Mouse (Mus musculus) stomach, embryonic 16.5 days (tissue): ENCODE results near the gene Spc24. TPM values are rescaled to one million over a fixed set of nuclear protein-coding genes. Genes with fewer than 3 reads are reported as not detected.

Source experiments
- ATAC-seq: fragments of 200-750 bp; cut with Nextera tagmentation; 2 replicates; pipeline ENCODE4 v1.8.0; 2017; ENCODE audit warnings: moderate number of reproducible peaks, moderate TSS enrichment; ENCODE audit not compliant: insufficient read depth, low FRiP score
- H3K27ac ChIP-seq: fragments of 300-500 bp; sonication (generic); 2 replicates; pipeline ENCODE4 v1.5.1; 2014; ENCODE audit warnings: low read length
- H3K27me3 ChIP-seq: fragments of 300-500 bp; sonication (generic); 2 replicates; pipeline ENCODE4 v1.6.1; 2014; ENCODE audit warnings: low read length, control low read depth, mixed read lengths; ENCODE audit not compliant: control insufficient read depth, insufficient read depth
- H3K36me3 ChIP-seq: fragments of 300-500 bp; sonication (generic); 2 replicates; pipeline ENCODE4 v1.6.1; 2014; ENCODE audit warnings: low read length; ENCODE audit not compliant: control insufficient read depth, insufficient read depth
- H3K4me1 ChIP-seq: fragments of 300-500 bp; sonication (generic); 2 replicates; pipeline ENCODE4 v1.6.1; 2014; ENCODE audit warnings: low read length, control low read depth, mixed read lengths; ENCODE audit not compliant: control insufficient read depth, insufficient read depth
- H3K4me2 ChIP-seq: fragments of 300-500 bp; sonication (generic); 2 replicates; pipeline ENCODE4 v1.6.1; 2014; ENCODE audit warnings: low read depth, low read length, mixed read lengths
- H3K4me3 ChIP-seq: fragments of 300-500 bp; sonication (generic); replicated peaks from 2 replicates; pipeline ENCODE4 v1.5.1; 2014; ENCODE audit warnings: mild to moderate bottlenecking, low read length
- H3K9ac ChIP-seq: fragments of 300-500 bp; sonication (generic); 2 replicates; pipeline ENCODE4 v1.6.1; 2014; ENCODE audit warnings: low read length
- H3K9me3 ChIP-seq: fragments of 300-500 bp; sonication (generic); replicated peaks from 2 replicates; pipeline ENCODE4 v1.6.1; 2016; ENCODE audit warnings: low read length, control low read depth; ENCODE audit not compliant: control insufficient read depth
- WGBS: fragments of 180-500 bp; shearing (Covaris S2); extraction: QIAGEN DNeasy Blood & Tissue Kit; methylation state at CpG from one replicate; pipeline ENCODE4 v1.1.7; 2014; 5-methylcytosine and 5-hydroxymethylcytosine counted together
- microRNA-seq: library from miRNA; unstranded; fragments of <30 nt; microRNA quantifications from one replicate; pipeline ENCODE4, GENCODE M21; 2016
- polyA plus RNA-seq: library from polyadenylated mRNA; unstranded; fragments of >200 nt; fragmentation: Nextera tagmentation; extraction: Ambion mirVana; gene quantifications from 2 replicates; pipeline ENCODE4 v1.2.1, GENCODE M21; 2015

Gene Spc24
- polyA plus RNA-seq, 1 experiment from 2014 or later = 87.5 TPM

DNA sequence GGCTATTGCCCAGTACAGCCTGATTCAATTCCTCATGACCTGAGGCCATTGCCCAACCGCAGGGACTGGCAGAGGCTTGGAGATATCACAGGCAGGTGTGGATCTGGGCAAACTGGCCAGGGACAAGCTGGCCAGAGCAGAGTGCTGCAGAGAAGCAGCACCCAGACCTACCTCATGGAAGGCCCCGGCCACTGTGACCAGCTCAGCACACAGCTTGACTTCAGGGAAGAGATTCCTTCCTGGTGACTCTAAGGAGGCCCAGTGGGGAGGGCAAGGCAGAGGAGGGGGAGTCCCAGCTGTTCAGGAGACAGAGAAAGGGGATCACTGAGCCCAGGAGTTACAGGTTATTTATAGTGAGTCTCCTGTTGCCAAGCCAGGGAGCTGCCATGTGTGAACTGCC lies 39.1 kb downstream of the Spc24 start:
- no peaks in the 10 kb centered on the region for H3K9me3 ChIP-seq
- no peak overlapping the region for H3K4me3 ChIP-seq
- H3K9ac ChIP-seq = 0 out of 2 replicates have a peak overlapping the region, but pooled peaks have one; percentile 28
- no peak overlapping the region for H3K4me2 ChIP-seq
- H3K27ac ChIP-seq = no peak overlapping the region
- no peaks in the 10 kb centered on the region for H3K27me3 ChIP-seq
- H3K4me1 ChIP-seq = peaks cover 21% of the 10 kb centered on the region
- no peaks in the 10 kb centered on the region for H3K36me3 ChIP-seq
- WGBS = 65% methylated on average over 2 of the region's 2 CpGs
- no peak for ATAC-seq

DNA sequence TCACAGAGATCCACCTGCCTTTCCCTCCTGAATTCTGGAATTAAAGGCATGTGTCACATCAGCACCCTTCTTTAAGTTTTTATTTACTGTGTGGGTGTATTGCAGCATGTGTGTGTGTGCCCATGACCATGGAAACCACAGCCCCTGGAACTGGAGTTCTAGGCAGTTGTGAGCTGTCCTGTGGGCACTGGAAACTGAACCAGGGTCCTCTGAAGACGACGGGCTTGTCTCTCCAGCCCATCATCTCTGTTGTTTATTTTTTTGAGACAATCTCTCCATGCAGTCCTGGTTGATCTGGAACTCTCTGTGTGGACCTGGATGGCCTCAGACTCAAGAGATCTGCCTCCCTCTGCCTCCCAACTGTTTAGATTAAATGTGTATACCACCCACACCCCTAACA lies 43.1 kb downstream of the Spc24 start:
- Histone ChIP-seq H3K4me2 (no peak overlapping the region), H3K36me3 (no peaks in the 10 kb centered on the region), H3K4me3 (no peak overlapping the region), H3K27me3 (no peaks in the 10 kb centered on the region), H3K9ac (no peak overlapping the region), H3K27ac (no peak overlapping the region), H3K9me3 (no peaks in the 10 kb centered on the region), H3K4me1 (no peaks in the 10 kb centered on the region)
- no peak for ATAC-seq
- 69% methylated on average over 2 of the region's 2 CpGs for WGBS

DNA sequence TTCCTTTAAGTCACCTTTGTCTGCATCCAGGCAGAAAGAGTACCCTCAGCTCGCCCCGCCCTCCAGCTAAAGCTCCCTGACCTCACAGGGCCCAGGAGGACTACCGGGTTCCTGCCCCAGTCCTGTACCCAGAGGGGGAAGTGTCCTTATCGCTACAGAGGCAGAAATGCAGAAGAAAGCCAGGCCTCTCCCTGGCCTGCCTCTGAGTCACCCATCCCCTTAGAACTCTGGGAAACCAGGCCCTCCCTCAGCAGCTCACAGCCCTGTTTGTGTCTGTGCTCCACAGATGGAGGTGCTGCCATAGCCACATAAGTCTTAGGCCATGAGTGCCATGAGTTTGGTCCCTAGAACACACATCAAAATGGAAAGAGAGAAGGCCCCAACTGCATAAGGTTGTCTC lies 44.8 kb downstream of the Spc24 start:
- Histone ChIP-seq H3K4me2 (no peak overlapping the region), H3K9me3 (no peaks in the 10 kb centered on the region), H3K27me3 (no peaks in the 10 kb centered on the region), H3K36me3 (no peaks in the 10 kb centered on the region), H3K4me1 (no peaks in the 10 kb centered on the region), H3K9ac (no peak overlapping the region), H3K27ac (peak overlapping the region; percentile 67), H3K4me3 (no peak overlapping the region)
- WGBS = 38% methylated on average over 4 of the region's 4 CpGs
- peak; percentile 94 for ATAC-seq

DNA sequence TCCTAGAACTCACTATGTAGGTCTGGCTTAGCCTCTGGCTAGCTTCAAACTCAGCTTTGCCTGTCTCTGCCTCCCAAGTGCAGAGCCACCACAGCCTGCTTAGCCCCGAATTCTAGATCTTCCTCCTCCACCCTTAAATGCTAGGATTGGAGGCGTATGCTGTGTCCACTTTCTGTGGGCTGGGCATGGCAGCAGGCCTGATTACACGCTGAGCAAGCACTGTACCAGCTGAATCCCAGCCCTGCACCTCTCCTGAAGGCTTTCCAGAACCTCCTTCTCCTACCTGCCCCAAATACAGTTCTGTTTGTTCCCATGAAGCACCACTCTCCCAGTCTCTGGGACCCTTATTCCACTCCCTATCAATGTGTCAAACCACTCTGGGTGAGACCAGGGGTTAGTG lies 50.8 kb downstream of the Spc24 start:
- Histone ChIP-seq H3K27ac (no peak overlapping the region), H3K4me3 (no peak overlapping the region), H3K27me3 (no peaks in the 10 kb centered on the region), H3K36me3 (0 out of 2 replicates have a peak, but pooled peaks cover 11% of the 10 kb centered on the region), H3K9ac (no peak overlapping the region), H3K4me1 (no peaks in the 10 kb centered on the region), H3K9me3 (no peaks in the 10 kb centered on the region), H3K4me2 (no peak overlapping the region)
- ATAC-seq = no peak
- 85% methylated on average over 3 of the region's 3 CpGs for WGBS

DNA sequence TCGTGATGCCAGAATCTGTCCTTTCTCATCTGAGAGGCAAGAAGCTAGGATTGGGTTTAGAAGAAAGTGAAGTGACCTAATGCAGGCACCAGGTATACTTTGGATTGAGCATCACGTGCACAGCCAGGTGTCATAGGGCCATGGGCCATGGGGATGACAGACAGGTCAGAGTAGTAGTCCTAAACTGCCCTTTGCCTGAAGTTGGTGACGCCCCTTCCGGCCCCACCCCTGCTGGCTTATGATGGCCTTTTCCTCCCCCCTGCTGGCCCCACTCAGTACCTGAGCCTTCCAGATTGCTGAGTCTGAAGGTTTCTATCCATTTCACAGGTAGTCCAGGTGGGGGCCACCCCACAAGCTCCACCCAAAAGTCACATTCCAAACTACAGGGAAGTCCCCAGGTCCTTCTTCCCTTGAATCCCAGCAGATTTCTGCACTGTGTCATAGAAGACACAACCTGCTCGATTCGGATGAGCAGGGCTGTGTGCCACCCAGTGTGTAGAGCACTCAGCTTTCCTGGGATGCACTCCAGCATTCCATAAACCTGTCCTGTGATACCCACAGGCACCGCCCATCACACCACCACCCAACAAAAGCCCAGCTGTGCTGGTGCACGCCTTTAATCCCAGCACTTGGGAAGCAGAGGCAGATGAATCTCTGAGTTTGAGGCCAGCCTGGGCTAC lies 53.4 kb downstream of the Spc24 start:
- no peaks in the 10 kb centered on the region for H3K4me1 ChIP-seq
- peaks cover 31% of the 10 kb centered on the region; the same call in 1 of the 2 replicates for H3K36me3 ChIP-seq
- no peak overlapping the region for H3K4me3 ChIP-seq
- H3K4me2 ChIP-seq = no peak overlapping the region
- WGBS = 86% methylated on average over 8 of the region's 8 CpGs
- H3K27me3 ChIP-seq = no peaks in the 10 kb centered on the region
- no peak overlapping the region for H3K27ac ChIP-seq
- H3K9me3 ChIP-seq = no peaks in the 10 kb centered on the region
- H3K9ac ChIP-seq = no peak overlapping the region
- no peak; the same call in 1 of the 2 replicates for ATAC-seq

DNA sequence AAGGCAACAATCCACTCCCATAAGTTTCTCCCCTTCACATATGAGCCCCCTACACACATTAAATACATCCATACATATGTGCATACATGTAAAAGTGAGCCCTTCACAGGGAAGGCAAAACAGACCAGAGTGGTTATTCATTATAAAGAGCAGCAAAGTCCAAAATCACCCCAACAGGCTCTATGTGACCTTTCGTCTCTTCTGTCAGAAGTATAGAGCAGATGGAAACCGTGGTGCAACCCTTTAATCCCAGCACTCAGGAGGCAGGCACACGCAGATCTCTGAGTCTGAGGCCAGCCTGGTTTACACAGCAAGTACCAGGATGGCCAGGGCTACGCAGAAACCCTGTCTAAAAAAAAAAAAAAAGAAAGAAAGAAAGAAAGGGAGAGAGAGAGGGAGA lies 54.0 kb downstream of the Spc24 start:
- Histone ChIP-seq H3K4me2 (no peak overlapping the region), H3K9me3 (no peaks in the 10 kb centered on the region), H3K4me1 (no peaks in the 10 kb centered on the region), H3K27ac (no peak overlapping the region), H3K4me3 (no peak overlapping the region), H3K27me3 (no peaks in the 10 kb centered on the region), H3K36me3 (peaks cover 38% of the 10 kb centered on the region; the same call in 1 of the 2 replicates), H3K9ac (no peak overlapping the region)
- ATAC-seq = no peak
- 81% methylated on average over 4 of the region's 4 CpGs for WGBS

Small RNAs within 50 kb of the gene (microRNA-seq; reads per million reads assigned to microRNA genes)
- 5.1 reads per million, percentile 25 among the genes with 10 or more reads in this experiment for gene Mir7083

Other genes with a start within 250 kb of the Spc24 start
- gene AB124611, start 234.1 kb downstream of the Spc24 start, polyA plus RNA-seq = 5.9 and 6.0 TPM in 2 replicates
- 15.6 and 16.1 TPM in 2 replicates for gene Carm1, start 213.4 kb downstream of the Spc24 start, polyA plus RNA-seq
- gene Timm29, start 167.6 kb downstream of the Spc24 start, polyA plus RNA-seq = 19.9 and 22.9 TPM in 2 replicates
- gene Yipf2, start 167.5 kb downstream of the Spc24 start, polyA plus RNA-seq = 34.0 and 39.4 TPM in 2 replicates
- gene Smarca4, start 144.1 kb downstream of the Spc24 start, polyA plus RNA-seq = 63.2 and 65.0 TPM in 2 replicates
- 62.2 and 69.3 TPM in 2 replicates for gene Ldlr, start 36.8 kb downstream of the Spc24 start, polyA plus RNA-seq
- 11.2 and 11.6 TPM in 2 replicates for gene Kank2, start 38.4 kb upstream of the Spc24 start, polyA plus RNA-seq
- gene Angptl8, start 75.2 kb upstream of the Spc24 start, polyA plus RNA-seq = 6.4 TPM in 2 replicates
- gene Dock6, start 92.3 kb upstream of the Spc24 start, polyA plus RNA-seq = 39.4 and 41.6 TPM in 2 replicates
- 106 and 130 TPM in 2 replicates for gene Rab3d, start 157.9 kb upstream of the Spc24 start, polyA plus RNA-seq
- 3.4 and 4.6 TPM in 2 replicates for gene Ccdc159, start 167.2 kb upstream of the Spc24 start, polyA plus RNA-seq
- gene Tmem205, start 167.3 kb upstream of the Spc24 start, polyA plus RNA-seq = 74.5 and 81.2 TPM in 2 replicates
- gene Plppr2, start 176.7 kb upstream of the Spc24 start, polyA plus RNA-seq = 6.9 and 7.1 TPM in 2 replicates
- 5.6 and 6.0 TPM in 2 replicates for gene Swsap1, start 195.5 kb upstream of the Spc24 start, polyA plus RNA-seq
- gene Epor, start 203.2 kb upstream of the Spc24 start, polyA plus RNA-seq = 10.4 and 11.8 TPM in 2 replicates
- 6.1 and 6.2 TPM in 2 replicates for gene Rgl3, start 229.1 kb upstream of the Spc24 start, polyA plus RNA-seq
- 0.53 and 0.59 TPM in 2 replicates for gene Ccdc151, start 242.3 kb upstream of the Spc24 start, polyA plus RNA-seq
- gene Prkcsh, start 242.5 kb upstream of the Spc24 start, polyA plus RNA-seq = 102 TPM in 2 replicates